Mouse (Mus musculus): ENCODE data around the gene Brd2.

GRCm38 (mm10) chr17:34135297-34136224, 13.1 kb upstream of the Brd2 start:
- TF ChIP-seq POLR2A (IDR thresholded peaks at IDR 0.05; ENCODE audit: control insufficient read depth, low read depth, low read length) (no peak), CTCF (IDR thresholded peaks at IDR 0.05; ENCODE audit: control insufficient read depth, insufficient read depth, insufficient replicate concordance, low read depth, low read length) (peak; percentile 99)

Measured in testis, adult 2 months (tissue).